Mouse (Mus musculus) liver, postnatal 0 days (tissue): ENCODE measurements around the gene Rere. TPM values are rescaled to one million over a fixed set of nuclear protein-coding genes. Genes with fewer than 3 reads are reported as not detected.
"Not testable (repeated sequence)": the region's sequence is repeated elsewhere in the genome, so short reads cannot be mapped to it uniquely, and the experiment has no call there.

ENCODE experiments used
- ATAC-seq: fragments of 200-750 bp; cut with Nextera tagmentation; 2 replicates; pipeline ENCODE4 v1.8.0; 2017; ENCODE audit warnings: mild to moderate bottlenecking, moderate library complexity
- DNase-seq: peaks from one replicate; pipeline ENCODE4 v3.0.0-alpha.2; 2016
- H3K27ac ChIP-seq: fragments of 300-500 bp; sonication (generic); 2 replicates; pipeline ENCODE4 v1.5.1; 2014; ENCODE audit warnings: antibody characterized with exemption, moderate library complexity, mild to moderate bottlenecking, low read depth
- H3K27me3 ChIP-seq: fragments of 300-500 bp; sonication (generic); 2 replicates; pipeline ENCODE4 v1.6.1; 2014; ENCODE audit warnings: low read length, control low read depth, mixed read lengths; ENCODE audit not compliant: insufficient read depth
- H3K36me3 ChIP-seq: fragments of 300-500 bp; sonication (generic); replicated peaks from 2 replicates; pipeline ENCODE4 v1.6.1; 2014; ENCODE audit warnings: mild to moderate bottlenecking, control low read depth, low read length, moderate library complexity, mixed read lengths; ENCODE audit not compliant: insufficient read depth
- H3K4me1 ChIP-seq: fragments of 300-500 bp; sonication (generic); 2 replicates; pipeline ENCODE4 v1.6.1; 2014; ENCODE audit warnings: antibody characterized with exemption, mild to moderate bottlenecking, control low read depth; ENCODE audit not compliant: insufficient read depth
- H3K4me2 ChIP-seq: fragments of 300-500 bp; sonication (generic); 2 replicates; pipeline ENCODE4 v1.6.1; 2014; ENCODE audit warnings: low read depth, mild to moderate bottlenecking, low read length, moderate library complexity, mixed read lengths
- H3K4me3 ChIP-seq: fragments of 300-500 bp; sonication (generic); 2 replicates; pipeline ENCODE4 v1.5.1; 2014; ENCODE audit warnings: low read depth, low read length
- H3K9ac ChIP-seq: fragments of 300-500 bp; sonication (generic); replicated peaks from 2 replicates; pipeline ENCODE4 v1.6.1; 2014; ENCODE audit warnings: mild to moderate bottlenecking, moderate library complexity
- H3K9me3 ChIP-seq: fragments of 300-500 bp; sonication (generic); 2 replicates; pipeline ENCODE4 v1.6.1; 2016; ENCODE audit warnings: mild to moderate bottlenecking, control low read depth, low read length, mixed read lengths
- CTCF ChIP-seq: sonication (generic); IDR thresholded peaks from 2 replicates; pipeline ENCODE4 v1.5.1; 2016; ENCODE audit warnings: antibody characterized with exemption, low read depth
- EP300 ChIP-seq: IDR thresholded peaks from 2 replicates; pipeline ENCODE4 v1.6.1; 2016; ENCODE audit warnings: antibody characterized with exemption, low read depth, mild to moderate bottlenecking
- WGBS: fragments of 180-500 bp; shearing (Covaris S2); extraction: QIAGEN DNeasy Blood & Tissue Kit; methylation state at CpG from one replicate; pipeline ENCODE4 v1.1.7; 2014; ENCODE audit not compliant: insufficient replicate concordance; 5-methylcytosine and 5-hydroxymethylcytosine counted together
- polyA plus RNA-seq: library from polyadenylated mRNA; unstranded; fragments of >200 nt; fragmentation: Nextera tagmentation; extraction: Ambion mirVana; gene quantifications from 2 replicates; pipeline ENCODE4 v1.2.1, GENCODE M21; 2015

Gene Rere
- polyA plus RNA-seq, 1 experiment from 2014 or later, result 4.3 TPM

GRCm38 (mm10) chr4:150493258-150493937 is 212.0 kb downstream of the Rere start:
- H3K9ac ChIP-seq, result no peak overlapping the region
- TF ChIP-seq EP300, result no peak
- no peak for TF ChIP-seq CTCF
- H3K36me3 ChIP-seq, result no peaks in the 10 kb centered on the region
- no peak for ATAC-seq
- no peaks in the 10 kb centered on the region for H3K27me3 ChIP-seq
- 62% methylated on average over 7 of the region's 7 CpGs for WGBS
- no peaks in the 10 kb centered on the region for H3K9me3 ChIP-seq
- H3K27ac ChIP-seq, result no peak overlapping the region
- no peak overlapping the region for H3K4me2 ChIP-seq
- DNase-seq, result no peak
- no peak overlapping the region for H3K4me3 ChIP-seq
- H3K4me1 ChIP-seq, result peaks cover 20% of the 10 kb centered on the region

GRCm38 (mm10) chr4:150493938-150494330 is 212.5 kb downstream of the Rere start:
- not testable (repeated sequence) for H3K27ac ChIP-seq, DNase-seq, H3K4me3 ChIP-seq, ATAC-seq, H3K9ac ChIP-seq, H3K27me3 ChIP-seq, H3K36me3 ChIP-seq, H3K4me2 ChIP-seq, H3K9me3 ChIP-seq
- WGBS, result 89% methylated on average over 2 of the region's 5 CpGs
- H3K4me1 ChIP-seq, result peaks cover 18% of the 10 kb centered on the region

- Histone ChIP-seq H3K9me3 (no peaks in the 10 kb centered on the region), H3K9ac (no peak overlapping the region), H3K4me1 (peaks cover 16% of the 10 kb centered on the region), H3K27me3 (no peaks in the 10 kb centered on the region), H3K27ac (no peak overlapping the region), H3K4me3 (no peak overlapping the region), H3K36me3 (no peaks in the 10 kb centered on the region), H3K4me2 (no peak overlapping the region)
- ATAC-seq (no peak), DNase-seq (no peak)
- TF ChIP-seq CTCF (no peak), EP300 (no peak)
- WGBS, result 69% methylated on average over 2 of the region's 2 CpGs
Observed at GRCm38 (mm10) chr4:150495568-150495967, 214.1 kb downstream of the Rere start.

GRCm38 (mm10) chr4:150504304-150505021 is 223.0 kb downstream of the Rere start:
- ATAC-seq, result no peak
- TF ChIP-seq CTCF (no peak), EP300 (no peak)
- Histone ChIP-seq H3K36me3 (peaks cover 17% of the 10 kb centered on the region), H3K27me3 (no peaks in the 10 kb centered on the region), H3K4me2 (no peak overlapping the region), H3K4me1 (no peaks in the 10 kb centered on the region), H3K9me3 (no peaks in the 10 kb centered on the region), H3K27ac (no peak overlapping the region), H3K9ac (no peak overlapping the region), H3K4me3 (no peak overlapping the region)
- WGBS, result 62% methylated on average over 11 of the region's 11 CpGs
- DNase-seq, result no peak

- TF ChIP-seq EP300 (no peak), CTCF (no peak)
- 70% methylated on average over 3 of the region's 3 CpGs for WGBS
- Histone ChIP-seq H3K9ac (no peak overlapping the region), H3K4me1 (no peaks in the 10 kb centered on the region), H3K27me3 (no peaks in the 10 kb centered on the region), H3K27ac (0 out of 2 replicates have a peak overlapping the region, but pooled peaks have one; percentile 16), H3K9me3 (no peaks in the 10 kb centered on the region), H3K36me3 (peaks cover 17% of the 10 kb centered on the region), H3K4me3 (no peak overlapping the region), H3K4me2 (no peak overlapping the region)
- 0 out of 2 replicates have a peak, but pooled peaks have one; percentile 23 for ATAC-seq
- DNase-seq, result no peak
Observed at GRCm38 (mm10) chr4:150509026-150509712, 227.7 kb downstream of the Rere start.

GRCm38 (mm10) chr4:150510036-150510435 is 228.6 kb downstream of the Rere start:
- TF ChIP-seq EP300 (no peak), CTCF (no peak)
- 84% methylated on average over 2 of the region's 2 CpGs for WGBS
- ATAC-seq (no peak), DNase-seq (no peak)
- H3K27ac ChIP-seq, result no peak overlapping the region
- no peak overlapping the region for H3K4me2 ChIP-seq
- H3K9ac ChIP-seq, result no peak overlapping the region
- H3K36me3 ChIP-seq, result peaks cover 17% of the 10 kb centered on the region
- H3K4me3 ChIP-seq, result no peak overlapping the region
- no peaks in the 10 kb centered on the region for H3K4me1 ChIP-seq
- no peaks in the 10 kb centered on the region for H3K9me3 ChIP-seq
- H3K27me3 ChIP-seq, result no peaks in the 10 kb centered on the region

- H3K9me3 ChIP-seq, ATAC-seq, H3K27ac ChIP-seq, DNase-seq, H3K4me2 ChIP-seq, H3K9ac ChIP-seq, H3K27me3 ChIP-seq, H3K4me3 ChIP-seq, H3K4me1 ChIP-seq: not testable (repeated sequence)
- peaks cover 17% of the 10 kb centered on the region for H3K36me3 ChIP-seq
- WGBS, result 81% methylated on average over 4 of the region's 6 CpGs
Observed at GRCm38 (mm10) chr4:150513387-150513786, 231.9 kb downstream of the Rere start.
